Mouse (Mus musculus) forebrain, embryonic 16.5 days (tissue): Measurements from ENCODE around the gene Exoc6. TPM values are rescaled to one million over a fixed set of nuclear protein-coding genes. Genes with fewer than 3 reads are reported as not detected.

Source experiments
- ATAC-seq: fragments of 200-750 bp; cut with Nextera tagmentation; 2 replicates; pipeline ENCODE4 v1.8.0; 2017; ENCODE audit warnings: mild to moderate bottlenecking, moderate library complexity
- H3K27ac ChIP-seq: fragments of 300-500 bp; sonication (generic); 2 replicates; pipeline ENCODE4 v1.5.1; 2014; ENCODE audit warnings: low read length, control low read depth
- H3K27me3 ChIP-seq: fragments of 300-500 bp; sonication (generic); replicated peaks from 2 replicates; pipeline ENCODE4 v1.6.1; 2014; ENCODE audit warnings: low read length; ENCODE audit not compliant: control insufficient read depth, insufficient read depth
- H3K36me3 ChIP-seq: fragments of 300-500 bp; sonication (generic); 2 replicates; pipeline ENCODE4 v1.6.1; 2014; ENCODE audit not compliant: control insufficient read depth, insufficient read depth
- H3K4me1 ChIP-seq: fragments of 300-500 bp; sonication (generic); replicated peaks from 2 replicates; pipeline ENCODE4 v1.6.1; 2014; ENCODE audit warnings: low read length; ENCODE audit not compliant: control insufficient read depth, insufficient read depth
- H3K4me2 ChIP-seq: fragments of 300-500 bp; sonication (generic); 2 replicates; pipeline ENCODE4 v1.6.1; 2014; ENCODE audit warnings: mild to moderate bottlenecking, low read length, control low read depth
- H3K4me3 ChIP-seq: fragments of 300-500 bp; sonication (generic); replicated peaks from 2 replicates; pipeline ENCODE4 v1.5.1; 2014; ENCODE audit warnings: mild to moderate bottlenecking, low read length, control low read depth
- H3K9ac ChIP-seq: fragments of 300-500 bp; sonication (generic); replicated peaks from 2 replicates; pipeline ENCODE4 v1.6.1; 2014; ENCODE audit warnings: low read depth, low read length, control low read depth
- H3K9me3 ChIP-seq: fragments of 300-500 bp; sonication (generic); 2 replicates; pipeline ENCODE4 v1.6.1; 2016; ENCODE audit warnings: low read length; ENCODE audit not compliant: control insufficient read depth
- WGBS: fragments of 180-500 bp; shearing (Covaris S2); extraction: QIAGEN DNeasy Blood & Tissue Kit; methylation state at CpG from one replicate; pipeline ENCODE4 v1.1.7; 2014; 5-methylcytosine and 5-hydroxymethylcytosine counted together
- polyA plus RNA-seq: library from polyadenylated mRNA; unstranded; fragments of >200 nt; fragmentation: Nextera tagmentation; extraction: Ambion mirVana; gene quantifications from 2 replicates; pipeline ENCODE4 v1.2.1, GENCODE M21; 2015

The Exoc6 gene
- polyA plus RNA-seq, 1 experiment from 2014 or later = 28.3 TPM

DNA sequence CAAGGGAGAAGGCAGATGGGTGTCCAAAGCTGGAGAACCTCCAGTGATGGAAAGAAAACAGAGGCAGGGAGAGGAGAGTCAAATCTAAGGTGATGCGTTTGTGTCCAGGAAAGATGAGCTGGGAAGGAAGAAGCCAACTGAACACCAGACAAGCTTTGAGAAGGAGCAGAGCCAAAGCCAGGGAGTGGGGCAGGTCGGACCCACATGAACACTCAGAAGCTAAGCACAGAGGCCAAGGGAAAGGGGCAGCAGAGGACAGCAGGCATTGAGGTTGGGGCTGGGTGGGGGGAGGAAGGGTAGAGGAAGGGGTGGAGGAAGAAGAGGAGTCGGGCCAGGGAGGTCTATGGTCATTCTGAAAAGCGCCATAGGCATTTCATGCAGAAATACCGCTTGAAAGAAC lies 17.0 kb upstream of the Exoc6 start:
- no peaks in the 10 kb centered on the region for H3K9me3 ChIP-seq
- no peak for ATAC-seq
- no peak overlapping the region for H3K9ac ChIP-seq
- no peaks in the 10 kb centered on the region for H3K27me3 ChIP-seq
- H3K27ac ChIP-seq = no peak overlapping the region
- 87% methylated on average over 5 of the region's 5 CpGs for WGBS
- H3K36me3 ChIP-seq = no peaks in the 10 kb centered on the region
- no peak overlapping the region for H3K4me2 ChIP-seq
- no peak overlapping the region for H3K4me3 ChIP-seq
- H3K4me1 ChIP-seq = no peaks in the 10 kb centered on the region

- no peak for ATAC-seq
- H3K9me3 ChIP-seq = no peaks in the 10 kb centered on the region
- H3K4me3 ChIP-seq = no peak overlapping the region
- no peak overlapping the region for H3K4me2 ChIP-seq
- H3K27me3 ChIP-seq = no peaks in the 10 kb centered on the region
- H3K36me3 ChIP-seq = no peaks in the 10 kb centered on the region
- H3K27ac ChIP-seq = no peak overlapping the region
- WGBS = 51% methylated on average over 3 of the region's 3 CpGs
- H3K9ac ChIP-seq = no peak overlapping the region
- no peaks in the 10 kb centered on the region for H3K4me1 ChIP-seq
These were observed 15.4 kb upstream of the Exoc6 start for GRCm38 (mm10) chr19:37534737-37535365.

GRCm38 (mm10) chr19:37536426-37536825 lies 13.8 kb upstream of the Exoc6 start:
- H3K4me2 ChIP-seq = no peak overlapping the region
- no peaks in the 10 kb centered on the region for H3K36me3 ChIP-seq
- H3K9ac ChIP-seq = no peak overlapping the region
- no peaks in the 10 kb centered on the region for H3K4me1 ChIP-seq
- no peak overlapping the region for H3K4me3 ChIP-seq
- H3K9me3 ChIP-seq = no peaks in the 10 kb centered on the region
- no peak for ATAC-seq
- H3K27ac ChIP-seq = no peak overlapping the region
- WGBS = 78% methylated on average over 7 of the region's 7 CpGs
- no peaks in the 10 kb centered on the region for H3K27me3 ChIP-seq

GRCm38 (mm10) chr19:37537717-37538116 lies 12.5 kb upstream of the Exoc6 start:
- H3K27me3 ChIP-seq = no peaks in the 10 kb centered on the region
- no peak overlapping the region for H3K27ac ChIP-seq
- H3K4me3 ChIP-seq = no peak overlapping the region
- H3K9ac ChIP-seq = no peak overlapping the region
- no peaks in the 10 kb centered on the region for H3K9me3 ChIP-seq
- H3K4me2 ChIP-seq = no peak overlapping the region
- no peak for ATAC-seq
- H3K4me1 ChIP-seq = no peaks in the 10 kb centered on the region
- whole genome bisulfite sequencing = 90% methylated on average over 1 of the region's 1 CpGs
- H3K36me3 ChIP-seq = no peaks in the 10 kb centered on the region

DNA sequence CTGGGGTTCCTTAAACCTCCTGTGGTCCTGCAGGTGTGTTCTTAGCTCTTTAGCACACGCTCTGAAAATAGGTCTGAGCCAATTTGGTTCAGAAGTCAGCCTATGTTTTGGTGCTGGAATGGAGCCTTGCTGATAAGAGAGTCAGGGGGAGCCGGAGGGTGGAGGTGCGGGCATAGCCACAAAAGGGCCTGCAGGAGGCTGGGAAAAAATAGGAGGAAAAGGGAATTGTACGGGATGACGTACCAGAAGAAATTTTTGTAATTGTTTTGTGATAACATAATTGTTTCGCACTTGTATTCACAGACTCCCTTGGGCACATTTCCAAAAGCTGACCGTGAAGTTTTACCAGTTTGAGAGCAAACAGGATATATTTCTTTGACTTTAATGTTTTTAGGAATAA lies 10.0 kb upstream of the Exoc6 start:
- no peak for ATAC-seq
- H3K27ac ChIP-seq = no peak overlapping the region
- H3K4me2 ChIP-seq = no peak overlapping the region
- H3K27me3 ChIP-seq = no peaks in the 10 kb centered on the region
- H3K9ac ChIP-seq = no peak overlapping the region
- H3K4me1 ChIP-seq = no peaks in the 10 kb centered on the region
- H3K36me3 ChIP-seq = no peaks in the 10 kb centered on the region
- no peak overlapping the region for H3K4me3 ChIP-seq
- 66% methylated on average over 7 of the region's 7 CpGs for WGBS
- no peaks in the 10 kb centered on the region for H3K9me3 ChIP-seq

DNA sequence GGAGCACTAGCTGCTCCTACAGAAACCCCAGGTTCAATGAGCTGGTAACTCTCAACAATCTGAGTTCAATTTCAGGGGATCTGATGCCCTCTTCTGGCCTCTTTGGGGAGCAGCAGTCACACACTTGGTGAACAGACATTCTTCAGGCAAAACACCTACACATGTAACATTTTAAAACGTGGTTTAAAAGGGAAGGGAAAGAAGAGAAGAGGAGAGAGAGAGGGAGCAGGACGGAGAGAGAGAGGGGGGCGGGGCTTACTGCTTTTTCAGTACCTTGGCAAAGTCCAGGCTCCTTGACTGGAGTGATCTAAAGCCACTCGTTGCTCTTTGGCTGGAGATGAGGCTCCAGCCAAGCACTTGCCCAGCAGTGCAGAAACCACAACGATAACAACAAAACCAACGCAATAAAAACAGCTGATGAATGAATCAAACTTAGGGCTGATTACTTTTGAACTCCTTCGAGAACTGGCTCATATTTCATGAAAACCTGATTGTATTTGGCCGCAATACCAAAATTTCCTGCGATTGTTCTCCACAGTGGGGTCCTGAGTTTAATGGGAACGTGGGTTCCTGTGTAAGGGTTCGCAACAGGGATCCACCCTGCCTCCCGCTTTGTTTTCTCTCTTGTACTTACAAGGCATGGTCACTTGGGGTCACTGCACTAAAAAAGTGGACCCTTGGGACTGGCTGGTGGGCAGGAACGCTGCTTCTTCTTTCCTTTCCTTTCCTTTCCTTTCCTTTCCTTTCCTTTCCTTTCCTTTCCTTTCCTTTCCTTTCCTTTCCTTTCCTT lies 6.5 kb upstream of the Exoc6 start:
- H3K9me3 ChIP-seq = no peaks in the 10 kb centered on the region
- H3K36me3 ChIP-seq = no peaks in the 10 kb centered on the region
- ATAC-seq = no peak
- H3K4me1 ChIP-seq = no peaks in the 10 kb centered on the region
- WGBS = 62% methylated on average over 13 of the region's 13 CpGs
- H3K27ac ChIP-seq = no peak overlapping the region
- H3K9ac ChIP-seq = no peak overlapping the region
- H3K4me3 ChIP-seq = no peak overlapping the region
- H3K4me2 ChIP-seq = no peak overlapping the region
- no peaks in the 10 kb centered on the region for H3K27me3 ChIP-seq

DNA sequence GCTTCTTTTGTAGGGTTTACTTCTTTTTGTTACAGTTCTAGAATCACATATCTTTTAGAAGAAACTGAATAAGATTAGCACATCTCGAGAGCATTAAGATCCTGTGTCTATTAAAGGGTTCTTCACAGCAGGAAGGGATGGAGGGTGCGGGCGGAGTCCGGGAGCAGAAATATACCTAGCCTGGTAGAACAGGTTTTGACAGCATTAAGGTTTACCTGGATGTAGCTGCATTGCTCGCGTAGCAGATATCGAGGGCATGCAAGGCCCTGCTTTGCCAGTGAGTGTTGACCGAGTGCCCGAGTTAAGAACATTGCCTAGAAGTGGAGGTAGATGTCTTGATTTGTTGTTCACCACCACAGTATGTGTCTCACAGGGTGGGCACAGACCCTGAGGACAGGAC lies 5.7 kb upstream of the Exoc6 start:
- no peaks in the 10 kb centered on the region for H3K36me3 ChIP-seq

GRCm38 (mm10) chr19:37545231-37545630 lies 5.0 kb upstream of the Exoc6 start:
- Histone ChIP-seq H3K27ac (no peak overlapping the region), H3K4me1 (0 out of 2 replicates have a peak, but pooled peaks cover 2% of the 10 kb centered on the region), H3K27me3 (0 out of 2 replicates have a peak, but pooled peaks cover 3% of the 10 kb centered on the region), H3K4me3 (no peak overlapping the region), H3K9me3 (no peaks in the 10 kb centered on the region), H3K4me2 (no peak overlapping the region), H3K36me3 (no peaks in the 10 kb centered on the region), H3K9ac (no peak overlapping the region)
- 83% methylated on average over 3 of the region's 3 CpGs for WGBS
- ATAC-seq = no peak

More for the DNA sequence above, 5.7 kb upstream of the Exoc6 start:
- no peak overlapping the region for H3K27ac ChIP-seq
- H3K4me2 ChIP-seq = no peak overlapping the region
- no peaks in the 10 kb centered on the region for H3K9me3 ChIP-seq
- no peak for ATAC-seq
- no peak overlapping the region for H3K9ac ChIP-seq
- WGBS = 97% methylated on average over 9 of the region's 9 CpGs
- 0 out of 2 replicates have a peak, but pooled peaks cover 3% of the 10 kb centered on the region for H3K27me3 ChIP-seq
- H3K4me1 ChIP-seq = no peaks in the 10 kb centered on the region
- H3K4me3 ChIP-seq = no peak overlapping the region

DNA sequence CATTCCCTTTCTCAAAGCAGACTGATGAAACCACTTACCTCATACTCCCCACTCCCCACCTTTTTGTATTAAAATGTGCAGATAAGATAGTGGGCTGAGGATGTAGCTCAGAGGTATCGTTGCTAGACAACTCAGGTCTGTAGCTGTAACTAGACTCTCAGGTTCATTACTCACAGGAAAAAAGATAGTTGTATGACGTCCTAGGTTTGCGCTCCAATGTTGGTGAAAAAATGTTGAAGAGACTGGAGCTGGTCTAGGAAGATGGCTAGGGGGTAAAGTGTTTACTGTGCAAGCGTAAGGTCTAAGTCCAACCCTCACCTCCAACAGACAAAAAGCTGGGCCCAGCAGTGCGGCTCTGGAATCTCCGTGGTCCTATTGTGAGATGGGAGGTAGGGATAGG lies 4.5 kb upstream of the Exoc6 start:
- Histone ChIP-seq H3K4me1 (0 out of 2 replicates have a peak, but pooled peaks cover 2% of the 10 kb centered on the region), H3K27me3 (0 out of 2 replicates have a peak, but pooled peaks cover 3% of the 10 kb centered on the region), H3K36me3 (no peaks in the 10 kb centered on the region), H3K4me3 (no peak overlapping the region), H3K9me3 (no peaks in the 10 kb centered on the region), H3K9ac (no peak overlapping the region), H3K27ac (no peak overlapping the region), H3K4me2 (no peak overlapping the region)
- no peak for ATAC-seq
- 84% methylated on average over 6 of the region's 6 CpGs for WGBS
